Mouse (Mus musculus): ENCODE results near the gene Nme6.
"Not testable (repeated sequence)": the region's sequence is repeated elsewhere in the genome, so short reads cannot be mapped to it uniquely, and the experiment has no call there.

Nme6 gene

DNA sequence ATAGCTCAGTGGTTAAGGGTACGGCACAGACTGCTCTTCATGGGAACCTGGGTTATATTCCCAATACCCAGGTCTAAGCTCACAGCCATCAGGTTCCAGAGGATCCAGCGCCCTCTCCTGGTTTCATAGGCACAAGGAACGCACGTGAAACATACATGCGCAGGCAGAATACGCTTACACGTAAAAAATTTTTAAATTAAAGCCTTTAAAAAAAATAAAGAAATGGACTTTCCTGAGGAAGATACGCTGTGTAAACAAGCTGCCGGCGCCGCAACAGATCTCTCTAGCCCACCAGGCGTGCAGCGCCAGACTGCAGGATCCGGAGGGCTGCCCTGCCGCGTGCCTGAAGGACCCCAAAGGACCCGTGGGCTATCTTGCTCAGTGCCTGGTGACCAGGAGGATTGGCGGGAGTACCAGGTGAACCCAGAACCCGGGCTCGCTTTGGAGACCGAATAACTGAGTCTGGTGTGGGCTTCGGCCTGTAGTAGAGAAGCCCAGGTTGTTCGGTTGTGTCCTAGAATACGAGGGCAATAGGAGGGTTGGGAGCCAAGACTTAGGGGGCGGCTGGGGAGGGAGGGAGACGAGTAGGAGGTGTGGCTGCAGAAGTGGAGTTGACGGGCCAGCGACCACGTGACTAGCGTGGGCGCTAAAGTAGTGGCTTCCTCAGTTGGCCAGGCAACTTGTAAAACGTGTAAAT, at the start of gene Nme6:
Gene Nme6 (plus strand): TSS at position 359 of the 697 bp plus-strand sequence.
- peak; percentile 88 to 92 for DNase-seq

DNA sequence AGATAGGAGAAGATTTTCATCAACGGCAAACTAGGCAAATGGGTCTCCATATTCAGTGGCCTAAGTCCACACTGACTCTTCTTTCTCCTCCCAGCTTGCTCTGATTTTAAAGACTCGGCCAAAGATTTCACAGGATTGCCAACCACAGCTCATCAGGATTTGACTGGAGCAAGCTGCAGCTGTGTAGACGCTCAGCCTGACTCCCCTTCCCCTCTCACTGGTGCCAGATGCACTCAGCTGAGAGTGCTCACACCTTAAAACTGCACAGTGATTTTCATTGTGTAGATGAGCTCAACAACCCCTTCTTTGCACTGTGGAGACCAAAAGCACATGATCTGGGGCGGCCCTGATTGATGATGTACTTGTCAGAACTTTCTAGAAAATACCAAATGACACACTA, 42.0 kb upstream of the Nme6 start, which contains the start of gene Fbxw27:
Gene Fbxw27 (minus strand): TSS at position 101 of the 400 bp plus-strand sequence.
- DNase-seq, result not testable (repeated sequence)

DNA sequence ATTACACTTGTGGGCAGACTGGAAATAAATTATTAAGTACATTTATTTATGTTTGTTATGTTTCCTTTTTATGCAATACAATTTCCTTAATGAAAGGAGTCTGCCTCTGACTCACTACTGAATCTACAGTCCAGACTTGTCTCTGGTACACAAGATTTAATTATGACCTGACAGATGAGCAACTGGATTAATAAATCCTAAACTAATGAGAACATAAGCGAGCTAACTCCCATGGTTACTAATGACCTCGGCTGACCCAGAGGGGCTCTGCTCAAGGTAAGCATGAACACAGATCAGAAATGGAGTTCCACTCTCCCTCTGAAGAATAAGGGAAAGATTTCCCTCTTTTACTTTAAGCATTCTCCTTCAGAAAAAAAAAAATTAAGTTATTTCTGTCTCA, 37.3 kb upstream of the Nme6 start:
- no peak for DNase-seq

DNA sequence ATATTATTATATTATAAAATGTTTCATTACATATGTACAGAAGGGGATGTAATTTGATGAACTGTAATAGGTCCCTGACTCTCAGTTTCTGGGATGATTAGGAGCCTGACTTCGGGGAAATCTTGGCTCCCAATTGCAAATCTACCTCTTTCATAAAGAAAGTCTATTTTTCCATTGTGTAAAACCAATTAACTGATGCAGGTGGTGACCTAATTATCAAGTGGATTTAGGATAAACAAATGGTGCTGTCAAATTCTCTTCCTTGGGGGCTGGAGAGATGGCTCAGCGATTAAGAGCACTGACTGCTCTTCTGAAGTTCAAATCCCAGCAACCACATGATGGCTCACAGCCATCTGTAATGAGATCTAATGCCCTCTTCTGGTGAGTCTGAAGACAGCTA, 36.7 kb upstream of the Nme6 start:
- no peak for DNase-seq

DNA sequence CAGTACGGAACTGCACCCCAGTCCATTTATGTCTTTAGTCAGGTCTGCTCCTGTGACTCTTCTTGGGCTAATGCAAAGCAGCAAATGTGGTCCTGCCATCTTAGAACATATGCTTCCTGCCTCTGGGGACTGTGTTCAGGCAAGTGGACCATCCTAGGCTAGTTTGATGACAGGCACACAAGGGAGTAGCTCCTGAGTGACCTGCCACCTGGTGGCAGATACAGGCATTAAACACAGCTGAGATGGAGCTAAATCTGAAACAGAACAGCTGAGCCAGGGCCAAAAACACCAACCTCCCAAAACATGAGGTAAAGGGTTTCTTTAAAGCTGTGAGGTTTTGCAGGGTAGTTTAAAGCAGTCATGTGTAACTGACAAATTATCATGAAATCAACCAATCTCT, 34.5 kb upstream of the Nme6 start:
- DNase-seq, result peak; percentile 30 to 31

- not testable (repeated sequence) for DNase-seq
Observed at GRCm38 (mm10) chr9:109805596-109805995, 27.0 kb upstream of the Nme6 start.

DNA sequence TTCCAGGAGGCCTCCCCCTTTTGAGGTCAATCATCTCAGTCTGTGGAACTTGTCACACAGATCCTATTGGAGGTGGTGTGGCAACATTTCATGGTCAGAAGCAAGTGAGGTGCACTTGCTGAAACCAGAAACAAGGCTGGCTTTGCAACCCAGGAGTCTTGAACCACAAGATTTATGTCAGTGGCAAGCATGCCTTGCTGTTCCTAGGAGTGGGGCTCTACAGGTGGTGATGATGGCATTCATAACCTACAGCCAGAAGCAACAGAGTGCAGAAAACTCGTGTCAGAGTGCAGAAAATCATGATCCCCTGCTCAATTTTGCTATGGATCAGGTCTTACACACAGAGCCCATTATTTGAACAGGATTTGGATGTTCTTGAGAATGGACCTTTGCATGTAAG, 26.3 kb upstream of the Nme6 start:
- no peak for DNase-seq

GRCm38 (mm10) chr9:109806695-109807293, 25.8 kb upstream of the Nme6 start:
- DNase-seq, result no peak

GRCm38 (mm10) chr9:109807898-109808297, 24.7 kb upstream of the Nme6 start:
- DNase-seq, result no peak

GRCm38 (mm10) chr9:109811980-109812379, 20.6 kb upstream of the Nme6 start, which contains the start of gene Spink8:
TSS of gene Spink8 (plus strand) at chr9:109812280.
- DNase-seq, result no peak

- peak; percentile 7 to 25 for DNase-seq
Observed at GRCm38 (mm10) chr9:109813424-109813823, 19.1 kb upstream of the Nme6 start.

DNA sequence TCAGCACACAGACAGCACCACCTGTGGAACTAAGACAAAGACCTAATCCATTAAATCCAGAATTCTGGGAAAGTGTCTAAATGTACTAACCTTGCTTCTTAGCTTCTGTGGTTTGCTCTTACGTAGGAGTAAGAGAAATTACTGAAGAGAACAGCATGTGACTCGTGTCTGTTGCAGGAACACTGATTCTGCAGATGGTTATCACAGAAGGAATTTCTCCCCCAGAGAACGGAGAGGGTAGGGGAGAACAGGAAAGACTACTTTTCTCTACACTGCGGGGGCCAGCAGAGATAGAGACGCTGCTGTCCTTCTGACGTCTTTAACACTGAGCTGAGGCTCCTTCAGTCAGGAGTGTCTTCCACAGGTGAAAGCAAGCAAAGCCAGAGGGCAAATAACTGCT, 16.2 kb upstream of the Nme6 start:
- DNase-seq, result no peak

- no peak for DNase-seq
Observed at GRCm38 (mm10) chr9:109825739-109826138, 6.8 kb upstream of the Nme6 start.

GRCm38 (mm10) chr9:109826181-109826580, 6.4 kb upstream of the Nme6 start:
- DNase-seq, result no peak

- DNase-seq, result no peak
Observed at GRCm38 (mm10) chr9:109833088-109833412, 501 bp downstream of the Nme6 start.

GRCm38 (mm10) chr9:109849312-109849758, 16.8 kb downstream of the Nme6 start, which contains the start of gene Camp:
TSS of gene Camp (minus strand) at chr9:109849617.
- DNase-seq, result peak; percentile 40

- no peak for DNase-seq
Observed at GRCm38 (mm10) chr9:109850099-109850498, 17.6 kb downstream of the Nme6 start.

GRCm38 (mm10) chr9:109854341-109854740, 21.8 kb downstream of the Nme6 start:
- no peak for DNase-seq

DNA sequence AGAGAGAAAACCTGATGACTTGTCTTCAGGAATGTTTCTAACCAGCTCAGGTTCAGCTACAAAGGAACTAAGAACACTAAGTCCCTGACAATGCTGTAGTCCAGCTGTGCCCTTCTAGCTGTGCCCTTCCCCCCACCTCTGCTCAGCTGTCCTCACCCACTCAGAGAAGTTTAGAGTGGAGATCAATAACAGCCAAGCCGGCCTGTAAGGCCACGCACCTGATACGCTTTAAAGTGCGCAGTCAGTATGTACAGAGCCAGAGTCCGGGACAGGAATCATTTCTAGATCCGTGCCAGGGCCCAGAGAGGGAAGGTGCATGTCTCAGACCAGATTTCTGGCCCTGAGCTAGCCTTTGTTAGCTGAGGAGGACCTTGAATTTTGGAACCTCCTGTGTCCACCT, 23.4 kb downstream of the Nme6 start:
- no peak for DNase-seq

DNA sequence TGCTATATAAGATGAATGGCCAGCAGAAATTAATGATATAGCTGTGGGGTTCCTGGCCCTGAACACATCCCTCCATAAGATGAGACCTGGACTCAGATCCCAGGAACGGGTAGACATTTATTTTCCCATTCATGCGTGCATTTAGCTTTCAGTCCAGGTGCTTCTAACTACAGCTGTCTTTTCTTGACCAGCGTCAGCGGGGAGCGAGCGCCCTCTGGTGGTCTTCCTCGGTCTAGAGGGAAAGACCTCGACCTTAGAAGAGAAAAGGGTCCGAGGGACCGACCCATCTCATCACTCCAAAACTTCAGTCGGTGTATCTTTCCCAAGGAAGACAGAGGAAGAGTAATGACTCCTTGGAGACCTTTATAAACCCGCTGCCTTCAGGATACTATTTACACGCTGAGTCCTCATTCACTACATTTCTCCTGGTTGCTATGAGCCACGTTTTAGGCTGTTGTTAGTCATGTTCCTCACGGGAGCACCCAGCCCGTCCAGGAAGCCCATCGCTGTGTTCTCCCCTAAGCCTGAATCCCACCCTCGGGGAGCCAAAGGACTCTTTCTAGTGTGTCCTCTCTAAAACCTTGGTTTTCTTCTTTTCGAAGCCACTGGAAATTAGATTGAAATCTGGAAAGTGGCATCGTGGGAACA, 30.0 kb downstream of the Nme6 start:
- DNase-seq, result peak; percentile 93 to 96

GRCm38 (mm10) chr9:109863085-109863484, 30.5 kb downstream of the Nme6 start:
- no peak for DNase-seq

- DNase-seq, result no peak
Observed at GRCm38 (mm10) chr9:109866218-109866617, 33.7 kb downstream of the Nme6 start.

DNA sequence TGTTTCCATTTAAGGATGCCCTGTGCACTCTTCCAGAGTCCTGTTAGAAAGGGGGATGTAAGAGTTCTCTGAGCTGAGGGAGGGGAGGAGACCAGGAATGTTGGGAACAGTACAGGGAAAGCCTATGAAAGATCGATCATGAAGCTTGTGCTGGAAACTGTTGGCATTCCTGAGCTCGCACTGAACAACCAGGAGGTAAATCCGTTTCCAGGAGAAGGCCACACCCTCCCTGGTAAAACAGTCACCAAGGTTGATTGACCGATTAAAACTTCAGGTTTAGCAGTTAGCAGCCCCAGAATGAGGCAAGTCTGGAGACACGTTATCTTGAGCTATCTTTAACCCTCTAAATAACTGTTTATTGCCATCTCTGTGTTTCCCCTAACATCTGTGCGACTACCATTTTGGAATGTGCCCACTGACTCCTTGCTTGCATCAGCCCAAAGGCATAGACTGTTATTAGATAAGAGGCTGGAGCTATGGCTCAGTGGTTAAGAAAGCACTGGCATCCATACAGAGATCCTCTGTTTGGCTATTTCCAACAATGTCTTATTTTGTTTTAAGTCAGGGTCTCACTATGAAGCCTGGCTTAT, 38.5 kb downstream of the Nme6 start:
- DNase-seq, result no peak

Data from cerebellum, postnatal 10 days (tissue).